Mouse (Mus musculus): ENCODE results near the gene Nr4a1.

DNA sequence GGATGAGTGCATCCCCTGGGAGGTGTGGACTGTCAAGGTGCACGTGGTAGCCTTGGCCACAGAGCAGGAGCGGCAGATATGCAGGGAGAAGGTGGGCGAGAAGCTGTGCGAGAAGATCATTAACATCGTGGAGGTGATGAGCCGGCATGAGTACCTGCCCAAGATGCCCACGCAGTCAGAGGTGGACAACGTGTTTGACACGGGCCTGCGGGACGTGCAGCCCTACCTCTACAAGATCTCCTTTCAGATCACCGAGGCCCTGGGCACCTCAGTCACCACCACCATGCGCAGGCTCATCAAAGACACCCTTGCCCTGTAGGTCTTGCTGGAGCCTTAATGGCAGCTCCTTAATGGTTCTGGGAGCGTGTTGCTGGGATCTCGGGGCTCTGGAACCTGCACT is 36.3 kb downstream of the Nr4a1 start:
- no peak for TF ChIP-seq POLR2AphosphoS5 (IDR thresholded peaks at IDR 0.05; ENCODE audit: insufficient replicate concordance, low read depth, low read length)
- TF ChIP-seq CTCF (IDR thresholded peaks at IDR 0.05; ENCODE audit: low read depth, low read length): no peak
